Mouse (Mus musculus): Measurements from ENCODE around the gene Tyw5.

GRCm38 (mm10) chr1:57433141-57433540 is 26.2 kb upstream of the Tyw5 start:
- TF ChIP-seq CTCF (IDR thresholded peaks at IDR 0.05; ENCODE audit: extremely low read depth, insufficient read length, insufficient replicate concordance, low read depth, low read length) (no peak), POLR2A (IDR thresholded peaks at IDR 0.05; ENCODE audit: low read depth, low read length) (no peak)
